Mouse (Mus musculus): ENCODE measurements around the gene H2-DMb1. TPM values are rescaled to one million over a fixed set of nuclear protein-coding genes. Genes with fewer than 3 reads are reported as not detected.

H2-DMb1 gene
- polyA plus RNA-seq, 2 experiments: 2.7 to 4.2 TPM

GRCm38 (mm10) chr17:34197904-34198520 is 45.1 kb downstream of the H2-DMb1 start:
- Histone ChIP-seq H3K4me1 (ENCODE audit: control insufficient read depth, insufficient read depth, low read length) (peaks cover 3% of the 10 kb centered on the region; the same call in 1 of the 2 replicates), H3K27ac (replicated peaks; ENCODE audit: low read depth, low read length) (no peak overlapping the region), H3K9me3 (ENCODE audit: control insufficient read depth, low read length) (no peaks in the 10 kb centered on the region), H3K9ac (ENCODE audit: low read depth, low read length, severe bottlenecking) (no peak overlapping the region), H3K4me2 (replicated peaks; ENCODE audit: low read depth, low read length, severe bottlenecking) (peak overlapping the region; percentile 54), H3K4me3 (replicated peaks; ENCODE audit: low read length) (peak overlapping the region; percentile 33), H3K36me3 (ENCODE audit: control insufficient read depth, insufficient read depth, low read length) (no peaks in the 10 kb centered on the region), H3K27me3 (ENCODE audit: control insufficient read depth, insufficient read depth, low read length) (peaks cover 59% of the 10 kb centered on the region)
- no peak for TF ChIP-seq POLR2A (IDR thresholded peaks at IDR 0.05; ENCODE audit: borderline replicate concordance, extremely low read depth, insufficient read depth, insufficient read length)
- ATAC-seq (ENCODE audit: low FRiP score, low read depth): no peak
- WGBS: 2% methylated on average over 32 of the region's 32 CpGs
- no peak for DNase-seq (ENCODE audit: low spot score)

GRCm38 (mm10) chr17:34198521-34198912 is 45.6 kb downstream of the H2-DMb1 start:
- DNase-seq (ENCODE audit: low spot score) (no peak), ATAC-seq (ENCODE audit: low FRiP score, low read depth) (no peak)
- H3K27me3 ChIP-seq (ENCODE audit: control insufficient read depth, insufficient read depth, low read length): peaks cover 55% of the 10 kb centered on the region
- no peaks in the 10 kb centered on the region for H3K36me3 ChIP-seq (ENCODE audit: control insufficient read depth, insufficient read depth, low read length)
- no peak overlapping the region for H3K9ac ChIP-seq (ENCODE audit: low read depth, low read length, severe bottlenecking)
- no peak overlapping the region for H3K27ac ChIP-seq (replicated peaks; ENCODE audit: low read depth, low read length)
- no peaks in the 10 kb centered on the region for H3K9me3 ChIP-seq (ENCODE audit: control insufficient read depth, low read length)
- peaks cover 3% of the 10 kb centered on the region; the same call in 1 of the 2 replicates for H3K4me1 ChIP-seq (ENCODE audit: control insufficient read depth, insufficient read depth, low read length)
- H3K4me2 ChIP-seq (replicated peaks; ENCODE audit: low read depth, low read length, severe bottlenecking): peak overlapping the region; percentile 54
- 6% methylated on average over 11 of the region's 11 CpGs for WGBS
- no peak for TF ChIP-seq POLR2A (IDR thresholded peaks at IDR 0.05; ENCODE audit: borderline replicate concordance, extremely low read depth, insufficient read depth, insufficient read length)
- H3K4me3 ChIP-seq (replicated peaks; ENCODE audit: low read length): peak overlapping the region; percentile 33

GRCm38 (mm10) chr17:34199050-34199619 is 46.3 kb downstream of the H2-DMb1 start:
- H3K27ac ChIP-seq (replicated peaks; ENCODE audit: low read depth, low read length): no peak overlapping the region
- TF ChIP-seq POLR2A (IDR thresholded peaks at IDR 0.05; ENCODE audit: borderline replicate concordance, extremely low read depth, insufficient read depth, insufficient read length): no peak
- no peaks in the 10 kb centered on the region for H3K9me3 ChIP-seq (ENCODE audit: control insufficient read depth, low read length)
- peaks cover 3% of the 10 kb centered on the region; the same call in 1 of the 2 replicates for H3K4me1 ChIP-seq (ENCODE audit: control insufficient read depth, insufficient read depth, low read length)
- H3K36me3 ChIP-seq (ENCODE audit: control insufficient read depth, insufficient read depth, low read length): no peaks in the 10 kb centered on the region
- ATAC-seq (ENCODE audit: low FRiP score, low read depth) (no peak), DNase-seq (ENCODE audit: low spot score) (no peak)
- 56% methylated on average over 12 of the region's 12 CpGs for WGBS
- no peak overlapping the region for H3K4me3 ChIP-seq (replicated peaks; ENCODE audit: low read length)
- no peak overlapping the region for H3K9ac ChIP-seq (ENCODE audit: low read depth, low read length, severe bottlenecking)
- peaks cover 49% of the 10 kb centered on the region for H3K27me3 ChIP-seq (ENCODE audit: control insufficient read depth, insufficient read depth, low read length)
- H3K4me2 ChIP-seq (replicated peaks; ENCODE audit: low read depth, low read length, severe bottlenecking): no peak overlapping the region

GRCm38 (mm10) chr17:34200047-34200446 is 47.2 kb downstream of the H2-DMb1 start:
- no peak for ATAC-seq (ENCODE audit: low FRiP score, low read depth)
- DNase-seq (ENCODE audit: low spot score): no peak
- peaks cover 46% of the 10 kb centered on the region for H3K27me3 ChIP-seq (ENCODE audit: control insufficient read depth, insufficient read depth, low read length)

GRCm38 (mm10) chr17:34200772-34201505 is 48.1 kb downstream of the H2-DMb1 start:
- Histone ChIP-seq H3K27me3 (ENCODE audit: control insufficient read depth, insufficient read depth, low read length) (peaks cover 47% of the 10 kb centered on the region), H3K9ac (ENCODE audit: low read depth, low read length, severe bottlenecking) (no peak overlapping the region), H3K4me2 (replicated peaks; ENCODE audit: low read depth, low read length, severe bottlenecking) (no peak overlapping the region), H3K4me1 (ENCODE audit: control insufficient read depth, insufficient read depth, low read length) (peaks cover 3% of the 10 kb centered on the region; the same call in 1 of the 2 replicates), H3K4me3 (replicated peaks; ENCODE audit: low read length) (no peak overlapping the region), H3K27ac (replicated peaks; ENCODE audit: low read depth, low read length) (no peak overlapping the region), H3K9me3 (ENCODE audit: control insufficient read depth, low read length) (no peaks in the 10 kb centered on the region), H3K36me3 (ENCODE audit: control insufficient read depth, insufficient read depth, low read length) (no peaks in the 10 kb centered on the region)
- ATAC-seq (ENCODE audit: low FRiP score, low read depth) (no peak), DNase-seq (ENCODE audit: low spot score) (no peak)
- TF ChIP-seq POLR2A (IDR thresholded peaks at IDR 0.05; ENCODE audit: borderline replicate concordance, extremely low read depth, insufficient read depth, insufficient read length): no peak
- 86% methylated on average over 16 of the region's 16 CpGs for WGBS

More at GRCm38 (mm10) chr17:34200047-34200446, 47.2 kb downstream of the H2-DMb1 start:
- Histone ChIP-seq H3K27ac (replicated peaks; ENCODE audit: low read depth, low read length) (no peak overlapping the region), H3K4me2 (replicated peaks; ENCODE audit: low read depth, low read length, severe bottlenecking) (no peak overlapping the region), H3K9me3 (ENCODE audit: control insufficient read depth, low read length) (no peaks in the 10 kb centered on the region), H3K4me1 (ENCODE audit: control insufficient read depth, insufficient read depth, low read length) (peaks cover 3% of the 10 kb centered on the region; the same call in 1 of the 2 replicates), H3K36me3 (ENCODE audit: control insufficient read depth, insufficient read depth, low read length) (no peaks in the 10 kb centered on the region), H3K4me3 (replicated peaks; ENCODE audit: low read length) (no peak overlapping the region), H3K9ac (ENCODE audit: low read depth, low read length, severe bottlenecking) (no peak overlapping the region)
- no peak for TF ChIP-seq POLR2A (IDR thresholded peaks at IDR 0.05; ENCODE audit: borderline replicate concordance, extremely low read depth, insufficient read depth, insufficient read length)
- 85% methylated on average over 10 of the region's 10 CpGs for WGBS

Measured in limb, embryonic 14.5 days (tissue).